In the genomic region with DNA sequence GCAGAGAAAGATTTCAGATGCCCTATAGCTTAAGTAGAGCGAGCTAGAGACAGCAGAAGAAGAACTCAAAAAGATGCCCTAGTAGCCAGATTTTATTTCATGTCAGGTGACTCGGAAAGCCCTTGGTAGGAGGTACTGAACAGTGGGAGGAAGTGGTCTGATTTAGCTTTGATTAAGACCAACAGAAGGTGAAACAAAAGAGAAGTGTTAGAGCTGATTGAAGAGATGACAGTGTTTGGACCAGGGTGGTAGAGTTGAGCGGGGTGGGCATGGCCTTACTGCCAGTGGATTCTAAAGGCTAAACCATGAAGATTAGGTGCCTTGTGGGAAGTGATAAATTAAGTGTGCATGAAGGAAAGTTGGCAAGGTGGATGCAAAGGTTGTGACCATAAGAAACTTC, we compare ENCODE assay signal across 21 mouse cellular contexts.
A peak's percentile ranks its signal among the peaks of the same experiment; 100 is the strongest.
DNase-seq lines count a peak whose midpoint lies in the region; ATAC-seq lines count a peak whose summit lies in the region.
"Had no signal": no experiment of that assay in that cellular context is flagged by ENCODE, and none has a peak within 500 bp of the region (broad histone marks: within the 10 kb centered on the region; RNA-seq: fewer than 3 reads in every experiment).

No protein-coding gene starts in this region.

- peak; percentile 62 to 80 for ATAC-seq in hematopoietic stem cell, adult 5-6 weeks (replicated peaks in 1 of 2; ENCODE audit: insufficient read depth in 1 of 2, low FRiP score in 2 of 2, low TSS enrichment in 1 of 2, low read depth in 1 of 2, poor library complexity in 2 of 2, severe bottlenecking in 2 of 2)
- ATAC-seq in neutrophil, adult 5-6 weeks (ENCODE audit: extremely low read depth, insufficient number of reproducible peaks, low FRiP score, poor library complexity, severe bottlenecking), result peak; percentile 51; the same call in 1 of the 2 replicates
- ATAC-seq: intestine, postnatal 0 days; midbrain, embryonic 13.5 days had no signal

- H3K27me3 ChIP-seq in embryonic facial prominence, embryonic 10.5 days (replicated peaks; ENCODE audit: low read depth, poor library complexity, severe bottlenecking), result no peaks in the 10 kb centered on the region
- H3K27me3 ChIP-seq: embryonic facial prominence, embryonic 15.5 days; heart, embryonic 13.5 days; kidney, embryonic 15.5 days; midbrain, embryonic 13.5 days; neural tube, embryonic 15.5 days had no signal

- H3K9me3 ChIP-seq in embryonic facial prominence, embryonic 10.5 days, result no peaks in the 10 kb centered on the region
- H3K9me3 ChIP-seq: embryonic facial prominence, embryonic 15.5 days; heart, embryonic 13.5 days; kidney, embryonic 15.5 days; midbrain, embryonic 13.5 days; neural tube, embryonic 15.5 days had no signal

- peaks cover 20% of the 10 kb centered on the region for H3K4me1 ChIP-seq in embryonic facial prominence, embryonic 10.5 days

- WGBS in embryonic facial prominence, embryonic 10.5 days, result 88% methylated on average over 3 of the region's 3 CpGs

- no peak overlapping the region for H3K27ac ChIP-seq in embryonic facial prominence, embryonic 10.5 days (replicated peaks)
- H3K27ac ChIP-seq: embryonic facial prominence, embryonic 15.5 days; gastrocnemius, adult 2 months; heart, embryonic 13.5 days; hindbrain, embryonic 14.5 days; kidney, embryonic 15.5 days; liver, embryonic 14.5 days; macrophage; midbrain, embryonic 13.5 days; neural tube, embryonic 15.5 days had no signal

- no peaks in the 10 kb centered on the region for H3K36me3 ChIP-seq in embryonic facial prominence, embryonic 10.5 days (replicated peaks)
- H3K36me3 ChIP-seq: embryonic facial prominence, embryonic 15.5 days; heart, embryonic 13.5 days; kidney, embryonic 15.5 days; midbrain, embryonic 13.5 days; neural tube, embryonic 15.5 days had no signal

- peak; percentile 71 for DNase-seq in CD4-positive helper T cell, adult 2 months (ENCODE audit: low read depth, low spot score)
- peak; percentile 1 to 14 for DNase-seq in CD8-positive naive resting alpha-beta T cell, adult 2 months (ENCODE audit: low read depth in 2 of 2, low spot score in 2 of 2)
- no peak for DNase-seq in embryonic facial prominence, embryonic 10.5 days (ENCODE audit: low spot score)
- no peak for DNase-seq in cerebellum, postnatal 36 days
- DNase-seq in cerebellum, adult 11 months, result no peak
- DNase-seq: adrenal gland, postnatal 10 days; cerebellum, adult 9-11 months; embryo, embryonic 11 days; gastrocnemius, adult 2 months; retina, postnatal 1 day had no signal

- H3K4me3 ChIP-seq in embryonic facial prominence, embryonic 10.5 days, result no peak overlapping the region
- H3K4me3 ChIP-seq: embryonic facial prominence, embryonic 15.5 days; gastrocnemius, adult 2 months; heart, embryonic 13.5 days; kidney, embryonic 15.5 days; midbrain, embryonic 13.5 days; neural tube, embryonic 15.5 days had no signal

Comparison
In these comparisons a context has a peak if more than half of its experiments do, and no peak if none do; other contexts are left out.
1. DNase-seq: peak in CD4-positive helper T cell, adult 2 months (single experiment) and CD8-positive naive resting alpha-beta T cell, adult 2 months (2 of 2); none in embryonic facial prominence, embryonic 10.5 days (single experiment), cerebellum, postnatal 36 days (0 of 2) and cerebellum, adult 11 months (single experiment).